Mouse (Mus musculus) lung, adult 18-20 months (tissue): ENCODE results near the gene Cyth3.

ENCODE experiments used
- DNase-seq, 2 experiments: peaks; one replicate each; pipeline ENCODE4 v3.0.0; 2022; ENCODE audit warnings: mixed read lengths in 2 of 2

Gene Cyth3

DNA sequence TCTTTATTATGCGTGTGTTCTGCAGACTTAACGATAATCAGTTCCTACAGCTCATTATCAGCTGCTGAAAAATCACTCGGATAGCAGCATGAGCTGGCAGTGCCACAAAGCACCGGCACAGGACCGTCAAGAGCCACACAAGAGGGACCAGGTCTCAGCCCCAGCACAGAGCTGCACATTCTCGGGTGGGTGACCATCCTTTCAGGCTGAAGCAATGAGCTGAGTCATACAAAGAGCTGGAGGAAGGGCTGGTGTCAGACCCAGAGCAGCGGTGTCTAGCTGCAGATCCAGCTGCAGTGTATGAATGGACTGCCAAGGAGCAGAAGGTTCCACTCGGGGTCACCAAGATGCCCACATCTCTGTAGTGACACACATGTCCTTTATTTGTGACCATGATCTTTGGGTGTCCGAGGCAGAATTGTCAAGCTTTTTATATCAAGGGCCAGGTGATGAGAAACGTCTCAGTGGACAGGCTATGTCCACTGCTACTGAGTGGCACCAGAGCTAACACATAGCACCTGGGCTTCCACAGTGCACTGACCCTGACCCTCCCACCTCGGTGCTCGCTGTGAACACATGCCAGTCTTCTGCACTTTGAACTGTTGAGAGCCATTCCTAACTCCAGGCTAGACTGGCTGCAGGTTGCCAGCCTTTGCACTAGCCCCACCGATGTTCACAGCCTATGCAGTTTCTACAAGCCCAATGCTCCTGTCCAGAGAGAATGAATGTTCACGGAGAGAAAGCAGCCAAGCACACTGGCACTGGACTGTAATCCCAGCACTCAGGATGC is 90.0 kb downstream of the Cyth3 start:
- no peak for DNase-seq

GRCm38 (mm10) chr5:143721962-143722361 is 99.7 kb downstream of the Cyth3 start:
- DNase-seq = no peak

GRCm38 (mm10) chr5:143730915-143731314 is 108.7 kb downstream of the Cyth3 start:
- DNase-seq = no peak

DNA sequence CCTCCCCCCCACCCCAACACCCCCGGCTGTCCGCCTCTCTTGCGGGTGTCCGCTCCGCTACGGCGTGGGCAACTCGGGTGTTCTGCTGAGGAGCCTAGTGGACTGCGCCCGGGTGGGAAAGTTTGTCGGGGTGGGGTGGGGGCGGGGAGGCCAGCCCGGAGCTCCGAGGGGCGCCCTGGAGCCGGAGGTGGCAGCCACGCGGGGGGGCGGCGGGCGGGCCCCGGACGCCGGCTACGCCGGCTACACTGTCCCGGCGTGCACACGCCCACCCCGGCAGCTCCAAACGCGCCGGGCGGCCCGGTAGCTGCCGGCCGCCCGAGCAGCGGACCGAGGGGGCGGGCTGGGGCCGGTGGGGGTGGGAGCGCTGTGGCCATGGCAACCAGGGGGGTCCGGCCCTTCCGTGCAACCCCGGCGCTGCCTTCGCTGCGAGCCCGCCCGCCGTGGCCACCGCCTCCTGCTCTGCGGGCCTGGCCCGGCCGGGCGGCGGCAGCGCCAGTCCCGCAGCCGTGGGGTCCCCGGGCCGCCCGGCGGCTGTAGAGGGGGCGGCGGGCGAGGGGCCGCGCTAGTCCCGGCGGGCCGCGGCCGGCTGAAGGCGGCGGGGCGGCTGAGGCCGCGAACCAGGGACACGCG is 109.4 kb downstream of the Cyth3 start:
- peak in 1 of 2 experiments; percentile 23 for DNase-seq

- peak; percentile 96 to 98 for DNase-seq
Measured at GRCm38 (mm10) chr5:143732180-143732891, 110.1 kb downstream of the Cyth3 start, which contains the start of gene Usp42. Usp42 (minus strand) TSS chr5:143732280.

DNA sequence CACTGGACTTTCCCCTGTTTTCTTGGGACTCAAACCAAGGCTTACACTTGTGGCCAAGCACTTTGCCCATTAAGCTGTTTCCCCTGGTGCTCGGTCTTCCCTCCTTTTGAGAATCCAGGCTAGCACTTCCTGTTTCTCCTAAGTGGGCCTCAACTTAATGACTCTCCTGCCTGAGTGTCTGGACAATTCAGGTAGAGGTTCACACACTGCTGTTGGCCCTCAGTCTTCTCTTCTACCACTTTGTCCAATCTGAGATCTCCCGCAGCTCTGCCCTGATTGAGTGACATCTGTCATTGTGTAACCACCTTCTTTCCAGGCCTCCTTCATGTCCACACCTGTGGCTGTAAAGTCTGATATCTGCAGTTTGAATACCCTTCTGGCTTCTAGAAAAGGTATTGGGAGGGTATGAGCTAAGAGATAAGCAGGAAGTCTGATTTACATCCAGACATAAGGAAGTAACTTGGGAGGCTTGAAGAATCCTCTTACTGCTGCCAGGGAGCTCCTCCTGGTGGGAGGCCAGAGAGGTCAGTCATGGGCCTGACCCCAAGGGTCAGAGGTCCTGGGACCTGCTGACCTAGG is 127.5 kb downstream of the Cyth3 start:
- DNase-seq = no peak

DNA sequence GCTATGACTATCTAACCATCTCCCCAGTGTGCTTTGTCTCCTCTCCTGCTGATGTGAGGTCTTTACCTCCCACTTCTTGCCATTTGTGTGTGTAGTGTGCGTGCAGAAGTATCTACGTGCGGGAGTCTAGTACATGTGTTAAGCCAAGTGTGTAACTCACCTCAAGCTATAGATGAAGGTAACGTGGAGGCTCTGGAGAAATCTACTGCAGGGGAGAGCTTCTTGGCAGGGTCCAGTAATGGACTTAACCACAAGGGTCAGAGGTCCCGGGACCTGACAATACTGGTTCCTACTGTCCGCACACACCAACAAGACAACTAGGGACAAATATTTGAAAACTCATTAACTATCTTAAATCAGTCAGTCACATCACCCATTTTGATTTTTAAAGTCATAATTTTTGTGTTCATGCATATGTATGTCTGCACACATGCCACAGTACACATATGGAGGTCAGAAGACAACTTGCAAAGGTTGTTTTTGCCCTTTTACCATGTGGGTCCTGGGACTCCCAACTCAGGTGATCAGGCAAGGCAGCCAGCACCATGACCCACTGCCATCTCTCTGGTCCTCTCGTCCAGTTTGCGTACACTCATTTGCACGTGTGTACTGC is 133.4 kb downstream of the Cyth3 start:
- no peak for DNase-seq

DNA sequence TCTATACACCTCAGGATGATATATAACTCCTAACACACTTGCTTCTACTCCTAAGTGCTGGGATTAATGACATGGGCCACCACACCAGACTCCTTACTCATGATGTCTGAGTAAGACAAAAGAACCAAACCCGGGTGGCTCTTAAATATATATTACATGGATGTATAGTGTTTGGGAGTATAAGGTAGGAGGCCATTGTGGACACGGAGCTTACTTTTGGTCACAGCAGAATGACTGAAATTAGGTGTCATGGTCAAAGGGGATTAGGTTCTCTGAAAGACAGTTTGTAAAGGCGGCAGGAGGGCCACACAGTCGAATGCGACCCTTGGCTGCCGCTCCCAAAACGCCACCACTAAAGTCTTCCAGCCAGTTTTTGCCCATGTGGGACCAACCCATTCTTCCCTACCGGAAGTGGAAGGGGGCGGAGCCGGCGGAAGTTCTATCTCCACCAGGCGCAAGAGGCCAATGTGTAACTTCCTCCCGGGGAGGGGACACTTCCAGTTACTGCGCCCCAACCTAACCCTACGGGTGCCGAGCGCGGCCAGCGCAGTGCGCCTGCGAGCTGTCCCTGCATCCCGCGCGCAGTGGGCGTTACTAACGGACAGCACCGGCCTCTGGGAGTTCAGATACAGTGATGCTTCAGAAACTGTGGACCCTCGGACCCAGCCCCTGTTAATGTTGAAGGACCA is 135.7 kb downstream of the Cyth3 start:
- peak; percentile 90 to 92 for DNase-seq

GRCm38 (mm10) chr5:143759554-143759953 is 137.3 kb downstream of the Cyth3 start:
- DNase-seq = no peak
